Mouse (Mus musculus) MEL (cell line): ENCODE data around the gene Cers5. TPM values are rescaled to one million over a fixed set of nuclear protein-coding genes. Genes with fewer than 3 reads are reported as not detected.
"Not testable (repeated sequence)": the region's sequence is repeated elsewhere in the genome, so short reads cannot be mapped to it uniquely, and the experiment has no call there.

ENCODE experiments used
- DNase-seq: peaks from one replicate; pipeline ENCODE4 v3.0.0; 2011; ENCODE audit warnings: low read depth, low spot score
- H3K27ac ChIP-seq: 2 replicates; pipeline ENCODE4 v1.5.1; 2012; ENCODE audit warnings: low read depth, mild to moderate bottlenecking, control low read depth, low read length, moderate library complexity; ENCODE audit not compliant: control insufficient read depth
- H3K27me3 ChIP-seq, 2 experiments: fragments of 150-350 bp in 1 of 2; sonication (generic) in 1 of 2; 2 replicates each; pipeline ENCODE4 v1.6.1; 2012; ENCODE audit warnings: low read length in 2 of 2, mild to moderate bottlenecking in 2 of 2, improper control_type of control experiment in 1 of 2, moderate library complexity in 1 of 2; ENCODE audit not compliant: insufficient read depth in 2 of 2, control insufficient read depth in 1 of 2
- H3K36me3 ChIP-seq, 2 experiments: 2 replicates each; pipeline ENCODE4 v1.6.1; 2012 to 2014; ENCODE audit warnings: low read length in 2 of 2, improper control_type of control experiment in 1 of 2, inconsistent platforms in 1 of 2, mild to moderate bottlenecking in 1 of 2; ENCODE audit not compliant: insufficient read depth in 2 of 2, control insufficient read depth in 1 of 2
- H3K4me1 ChIP-seq, 2 experiments: fragments of 150-350 bp in 1 of 2; sonication (generic) in 1 of 2; 2 replicates each; pipeline ENCODE4 v1.6.1; 2012; ENCODE audit warnings: low read length in 2 of 2, improper control_type of control experiment in 1 of 2, mild to moderate bottlenecking in 1 of 2; ENCODE audit not compliant: insufficient read depth in 2 of 2, control insufficient read depth in 1 of 2
- H3K4me3 ChIP-seq, 2 experiments: fragments of 150-350 bp in 1 of 2; sonication (generic) in 1 of 2; 2 replicates each; pipeline ENCODE4 v1.5.1; 2012; ENCODE audit warnings: low read depth in 2 of 2, low read length in 2 of 2, mild to moderate bottlenecking in 2 of 2, moderate library complexity in 2 of 2, control low read depth in 1 of 2, improper control_type of control experiment in 1 of 2; ENCODE audit not compliant: control insufficient read depth in 1 of 2, insufficient read depth in 1 of 2
- H3K79me2 ChIP-seq: 2 replicates; pipeline ENCODE4 v1.6.1; 2012; ENCODE audit warnings: mild to moderate bottlenecking, low read length, moderate library complexity; ENCODE audit not compliant: control insufficient read depth, poor library complexity, insufficient read depth
- H3K9ac ChIP-seq: 2 replicates; pipeline ENCODE4 v1.6.1; 2012; ENCODE audit warnings: low read depth, mild to moderate bottlenecking, control low read depth, low read length, moderate library complexity; ENCODE audit not compliant: control insufficient read depth, poor library complexity, severe bottlenecking
- H3K9me3 ChIP-seq: fragments of 150-350 bp; sonication (generic); replicated peaks from 2 replicates; pipeline ENCODE4 v1.6.1; 2012; ENCODE audit warnings: mild to moderate bottlenecking, low read length, improper control_type of control experiment, moderate library complexity; ENCODE audit not compliant: insufficient read depth
- CHD1 ChIP-seq: IDR thresholded peaks from 2 replicates; pipeline ENCODE4 v1.6.1; 2012; ENCODE audit warnings: low read depth, mild to moderate bottlenecking, inconsistent platforms, low read length, improper control_type of control experiment
- CHD2 ChIP-seq: IDR thresholded peaks from 2 replicates; pipeline ENCODE4 v1.6.1; 2011; ENCODE audit warnings: low read length, improper control_type of control experiment
- CTCF ChIP-seq, 3 experiments: IDR thresholded peaks in 2 of 3; conservative IDR thresholded peaks in 1 of 3; 2 replicates each; pipeline ENCODE4 v1.5.1; 2011 to 2012; ENCODE audit warnings: low read length in 3 of 3, low read depth in 2 of 3, mild to moderate bottlenecking in 2 of 3, improper control_type of control experiment in 1 of 3, inconsistent platforms in 1 of 3, mixed read lengths in 1 of 3, moderate library complexity in 1 of 3; ENCODE audit not compliant: control insufficient read depth in 1 of 3, insufficient read depth in 1 of 3, poor library complexity in 1 of 3, severe bottlenecking in 1 of 3
- ELF1 ChIP-seq: IDR thresholded peaks from 2 replicates; pipeline ENCODE4 v1.6.1; 2014; ENCODE audit warnings: low read depth, mild to moderate bottlenecking, inconsistent platforms, low read length, improper control_type of control experiment, moderate library complexity
- ETS1 ChIP-seq: IDR thresholded peaks from 2 replicates; pipeline ENCODE4 v1.6.1; 2012; ENCODE audit warnings: low read depth, mild to moderate bottlenecking, inconsistent platforms, low read length, improper control_type of control experiment, moderate library complexity
- JUND ChIP-seq: IDR thresholded peaks from 2 replicates; pipeline ENCODE4 v1.6.1; 2011; ENCODE audit warnings: low read depth, mild to moderate bottlenecking, improper control_type of control experiment, low read length
- MAFK ChIP-seq: IDR thresholded peaks from 2 replicates; pipeline ENCODE4 v1.6.1; 2011; ENCODE audit warnings: low read depth, mild to moderate bottlenecking, low read length, improper control_type of control experiment, borderline replicate concordance
- MAX ChIP-seq: IDR thresholded peaks from 2 replicates; pipeline ENCODE4 v1.6.1; 2011; ENCODE audit warnings: low read length, improper control_type of control experiment
- MAZ ChIP-seq: IDR thresholded peaks from 2 replicates; pipeline ENCODE4 v1.6.1; 2012; ENCODE audit warnings: low read depth, mild to moderate bottlenecking, inconsistent platforms, low read length, improper control_type of control experiment
- MEF2A ChIP-seq: IDR thresholded peaks from 2 replicates; pipeline ENCODE4 v1.6.1; 2014; ENCODE audit warnings: low read depth, mild to moderate bottlenecking, inconsistent platforms, low read length, improper control_type of control experiment; ENCODE audit not compliant: poor library complexity, insufficient replicate concordance, severe bottlenecking; ENCODE audit errors: extremely low read depth
- MXI1 ChIP-seq: IDR thresholded peaks from 2 replicates; pipeline ENCODE4 v1.6.1; 2011; ENCODE audit warnings: mild to moderate bottlenecking, low read depth, low read length, improper control_type of control experiment
- MYC ChIP-seq: IDR thresholded peaks from 2 replicates; pipeline ENCODE4 v1.6.1; 2011; ENCODE audit warnings: low read depth, mild to moderate bottlenecking, low read length, improper control_type of control experiment, moderate library complexity
- TBP ChIP-seq: IDR thresholded peaks from 2 replicates; pipeline ENCODE4 v1.8.0; 2011; ENCODE audit warnings: low read depth, low read length, improper control_type of control experiment
- TCF12 ChIP-seq: IDR thresholded peaks from 2 replicates; pipeline ENCODE4 v1.6.1; 2014; ENCODE audit warnings: low read depth, mild to moderate bottlenecking, inconsistent platforms, low read length, improper control_type of control experiment, moderate library complexity
- UBTF ChIP-seq: IDR thresholded peaks from 2 replicates; pipeline ENCODE4 v1.6.1; 2012; ENCODE audit warnings: low read depth, mild to moderate bottlenecking, inconsistent platforms, low read length, improper control_type of control experiment, moderate library complexity, borderline replicate concordance; ENCODE audit not compliant: insufficient read depth
- USF2 ChIP-seq, 2 experiments: IDR thresholded peaks; 2 replicates each; pipeline ENCODE4 v1.6.1; 2011 to 2012; ENCODE audit warnings: improper control_type of control experiment in 2 of 2, low read length in 2 of 2, borderline replicate concordance in 1 of 2, inconsistent platforms in 1 of 2, low read depth in 1 of 2, mild to moderate bottlenecking in 1 of 2; ENCODE audit not compliant: insufficient read depth in 1 of 2
- ZKSCAN1 ChIP-seq: IDR thresholded peaks from 2 replicates; pipeline ENCODE4 v1.6.1; 2012; ENCODE audit warnings: low read depth, mild to moderate bottlenecking, inconsistent platforms, low read length, improper control_type of control experiment, moderate library complexity
- ZMIZ1 ChIP-seq: IDR thresholded peaks from 2 replicates; pipeline ENCODE4 v1.6.1; 2012; ENCODE audit warnings: low read depth, mild to moderate bottlenecking, inconsistent platforms, low read length, improper control_type of control experiment, moderate library complexity
- ZNF384 ChIP-seq: IDR thresholded peaks from 2 replicates; pipeline ENCODE4 v1.6.1; 2012; ENCODE audit warnings: low read depth, mild to moderate bottlenecking, inconsistent platforms, low read length, improper control_type of control experiment
- polyA plus RNA-seq, 2 experiments: library from polyadenylated mRNA; stranded (reverse) in 1 of 2; unstranded in 1 of 2; fragments of >175 nt in 1 of 2; fragments of >200 nt in 1 of 2; gene quantifications; 2 replicates each; pipeline versions ENCODE4 v1.2.1 to v1.2.4; 2012; ENCODE audit warnings: low replicate concordance in 2 of 2, low read depth in 1 of 2; ENCODE audit not compliant: insufficient read length in 2 of 2, insufficient read depth in 1 of 2, missing spikeins in 1 of 2
- total RNA-seq: library from RNA; depleted of rRNA; stranded (reverse); fragments of 300-350 nt; gene quantifications from 2 replicates; pipeline ENCODE4 v1.2.3, GENCODE M21; 2012

Gene Cers5
- total and polyA plus RNA-seq, 3 experiments, result 21.8 to 43.5 TPM; not detected in 1

GRCm38 (mm10) chr15:99701999-99702900 is 70.4 kb downstream of the Cers5 start, which contains the start of gene Smarcd1 (continued):
- no peak for TF ChIP-seq MEF2A
- TF ChIP-seq MAZ, result peak; percentile 94
- peak; percentile 75 for TF ChIP-seq MAX
- TF ChIP-seq TCF12, result peak; percentile 76; the same call in 1 of the 2 replicates
- TF ChIP-seq, all 39 proteins: peak for 20

GRCm38 (mm10) chr15:99701640-99701998 is 71.1 kb downstream of the Cers5 start:
- H3K4me3 ChIP-seq, result peak overlapping the region; percentile 38 to 62
- H3K79me2 ChIP-seq, result not testable (repeated sequence)
- peaks cover 0 to 10% of the 10 kb centered on the region in 2 experiments; a peak in 1 of 4 replicates for H3K36me3 ChIP-seq
- peak overlapping the region; percentile 61 for H3K9ac ChIP-seq
- peaks cover 0 to 22% of the 10 kb centered on the region in 2 experiments; a peak in 3 of 4 replicates for H3K4me1 ChIP-seq
- peak; percentile 78 for TF ChIP-seq TBP
- TF ChIP-seq, all 39 proteins: peak for 1; not testable (repeated sequence) for 38
- not testable (repeated sequence) for H3K9me3 ChIP-seq, H3K27me3 ChIP-seq, DNase-seq, H3K27ac ChIP-seq

- peaks cover 0 to 10% of the 10 kb centered on the region in 2 experiments; a peak in 1 of 4 replicates for H3K36me3 ChIP-seq
- H3K27me3 ChIP-seq, result peaks cover 0 to 2% of the 10 kb centered on the region in 2 experiments; a peak in 3 of 4 replicates
- TF ChIP-seq MAZ (no peak), ZKSCAN1 (no peak), CTCF (IDR thresholded peaks at IDR 0.05 in 2 of 3, conservative IDR thresholded peaks at IDR 0.05 in 1 of 3; ENCODE audit: control insufficient read depth in 1 of 3, insufficient read depth in 1 of 3, low read depth in 2 of 3, low read length in 3 of 3, poor library complexity in 1 of 3, severe bottlenecking in 1 of 3) (no peak), ETS1 (no peak), ZNF384 (no peak), CHD2 (no peak), ZMIZ1 (no peak), CHD1 (no peak), UBTF (no peak), JUND (no peak), USF2 (IDR thresholded peaks at IDR 0.05; ENCODE audit: borderline replicate concordance in 1 of 2, insufficient read depth in 1 of 2, low read depth in 1 of 2, low read length in 2 of 2) (no peak), MYC (no peak), MXI1 (no peak), MAFK (no peak), ELF1 (no peak), TBP (no peak)
- TF ChIP-seq, all 39 proteins: peak for 0
- peaks cover 4% of the 10 kb centered on the region; the same call in 1 of the 2 replicates for H3K79me2 ChIP-seq
- DNase-seq, result no peak
- H3K9ac ChIP-seq, result no peak overlapping the region
- peaks cover 0 to 22% of the 10 kb centered on the region in 2 experiments; a peak in 3 of 4 replicates for H3K4me1 ChIP-seq
- H3K9me3 ChIP-seq, result no peaks in the 10 kb centered on the region
- no peak overlapping the region for H3K4me3 ChIP-seq
- H3K27ac ChIP-seq, result no peak overlapping the region
Observed at GRCm38 (mm10) chr15:99700219-99701106, 72.2 kb downstream of the Cers5 start.
